Mouse (Mus musculus) monocyte, adult 2 months (primary cell): ENCODE results near the gene Spag7.
A peak's percentile ranks its signal among the peaks of the same experiment; 100 is the strongest.

Experiments used
- DNase-seq, 2 experiments: peaks; one replicate each; pipeline ENCODE4 v3.0.0; 2022; ENCODE audit warnings: low spot score in 2 of 2, low read depth in 1 of 2

Gene Spag7

GRCm38 (mm10) chr11:70681897-70682581 is 12.8 kb upstream of the Spag7 start:
- DNase-seq: no peak

- no peak for DNase-seq
Measured at GRCm38 (mm10) chr11:70681170-70681569, 12.0 kb upstream of the Spag7 start.

GRCm38 (mm10) chr11:70679894-70680293 is 10.7 kb upstream of the Spag7 start:
- DNase-seq: peak in 1 of 2 experiments; percentile 73

- DNase-seq: no peak
Measured at GRCm38 (mm10) chr11:70679361-70679760, 10.1 kb upstream of the Spag7 start.

- DNase-seq: no peak
Measured at GRCm38 (mm10) chr11:70678576-70678975, 9.4 kb upstream of the Spag7 start.

GRCm38 (mm10) chr11:70678092-70678491 is 8.9 kb upstream of the Spag7 start:
- DNase-seq: no peak

- DNase-seq: no peak
Measured at GRCm38 (mm10) chr11:70674501-70674900, 5.3 kb upstream of the Spag7 start.

- no peak for DNase-seq
Measured at GRCm38 (mm10) chr11:70674014-70674413, 4.8 kb upstream of the Spag7 start.

GRCm38 (mm10) chr11:70671333-70672047 is 2.3 kb upstream of the Spag7 start:
- no peak for DNase-seq

GRCm38 (mm10) chr11:70670483-70670882 is 1.3 kb upstream of the Spag7 start:
- DNase-seq: no peak

GRCm38 (mm10) chr11:70669582-70670345 is 548 bp upstream of the Spag7 start:
- DNase-seq: peak in 1 of 2 experiments; percentile 59

- no peak for DNase-seq
Measured at GRCm38 (mm10) chr11:70668335-70668770, 863 bp downstream of the Spag7 start.

GRCm38 (mm10) chr11:70667271-70668150 is 1.7 kb downstream of the Spag7 start:
- DNase-seq: peak in 1 of 2 experiments; percentile 31

GRCm38 (mm10) chr11:70666687-70667086 is 2.5 kb downstream of the Spag7 start:
- DNase-seq: no peak

GRCm38 (mm10) chr11:70664741-70665140 is 4.5 kb downstream of the Spag7 start:
- DNase-seq: no peak

- no peak for DNase-seq
Measured at GRCm38 (mm10) chr11:70663957-70664356, 5.3 kb downstream of the Spag7 start.

- DNase-seq: no peak
Measured at GRCm38 (mm10) chr11:70663101-70663500, 6.1 kb downstream of the Spag7 start.

- DNase-seq: no peak
Measured at GRCm38 (mm10) chr11:70660571-70660970, 8.6 kb downstream of the Spag7 start.

GRCm38 (mm10) chr11:70658942-70659341 is 10.3 kb downstream of the Spag7 start:
- DNase-seq: no peak

- DNase-seq: no peak
Measured at GRCm38 (mm10) chr11:70658521-70658920, 10.7 kb downstream of the Spag7 start.

GRCm38 (mm10) chr11:70657991-70658390 is 11.2 kb downstream of the Spag7 start:
- DNase-seq: no peak
